Mouse (Mus musculus): ENCODE measurements around the gene Rarg. TPM values are rescaled to one million over a fixed set of nuclear protein-coding genes. Genes with fewer than 3 reads are reported as not detected.

The Rarg gene
- polyA plus RNA-seq, 1 experiment from 2014 or later, result 27.2 TPM

DNA sequence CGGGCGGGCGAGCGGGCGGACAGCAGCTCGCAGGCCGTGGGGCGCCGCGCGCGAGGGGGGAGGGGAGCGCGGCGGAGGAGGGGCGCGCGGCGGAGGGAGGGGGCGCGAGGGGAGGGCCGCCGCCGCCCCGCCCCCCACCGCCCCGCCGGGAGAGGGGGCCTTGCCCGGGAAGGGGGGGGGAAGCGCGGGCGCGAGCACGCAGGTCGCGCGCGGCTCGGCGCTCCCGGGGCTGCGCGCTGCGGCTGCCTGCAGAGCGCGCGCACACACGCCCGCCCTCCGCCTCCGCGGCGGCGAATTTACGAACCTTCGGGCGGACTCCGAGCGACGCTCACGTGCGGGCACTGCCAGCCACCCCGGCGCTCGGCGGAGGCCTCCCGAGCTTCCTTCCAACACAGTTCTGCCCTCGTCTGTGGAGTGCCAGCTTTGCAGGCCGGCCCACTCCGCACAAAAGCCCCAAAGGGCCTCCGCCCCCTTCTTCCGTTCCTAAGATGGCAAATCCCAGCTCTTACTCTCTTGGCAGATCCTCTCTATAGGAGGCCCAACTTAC is 53.4 kb downstream of the Rarg start:
- WGBS, result 0% methylated on average over 13 of the region's 72 CpGs
- H3K9ac ChIP-seq (ENCODE audit: low read length), result peak overlapping the region; percentile 98
- ATAC-seq (ENCODE audit: low FRiP score, low TSS enrichment), result peak; percentile 44
- no peaks in the 10 kb centered on the region; the same call in 1 of the 2 replicates for H3K4me1 ChIP-seq (replicated peaks; ENCODE audit: control insufficient read depth, insufficient read depth)
- peak overlapping the region; percentile 64 for H3K4me2 ChIP-seq (replicated peaks; ENCODE audit: low read depth)
- no peaks in the 10 kb centered on the region for H3K9me3 ChIP-seq (ENCODE audit: control insufficient read depth, low read length)
- TF ChIP-seq CTCF (IDR thresholded peaks at IDR 0.05; ENCODE audit: low read depth) (peak; percentile 30), EP300 (optimal IDR thresholded peaks at IDR 0.05) (no peak)
- H3K27me3 ChIP-seq (ENCODE audit: control insufficient read depth, insufficient read depth, low read length), result no peaks in the 10 kb centered on the region
- peaks cover 15% of the 10 kb centered on the region for H3K36me3 ChIP-seq (ENCODE audit: control insufficient read depth, insufficient read depth, low read length)
- peak overlapping the region; percentile 76 for H3K4me3 ChIP-seq (ENCODE audit: low read depth, low read length)
- DNase-seq (ENCODE audit: low spot score), result peak; percentile 77
- H3K27ac ChIP-seq (replicated peaks), result peak overlapping the region; percentile 100

DNA sequence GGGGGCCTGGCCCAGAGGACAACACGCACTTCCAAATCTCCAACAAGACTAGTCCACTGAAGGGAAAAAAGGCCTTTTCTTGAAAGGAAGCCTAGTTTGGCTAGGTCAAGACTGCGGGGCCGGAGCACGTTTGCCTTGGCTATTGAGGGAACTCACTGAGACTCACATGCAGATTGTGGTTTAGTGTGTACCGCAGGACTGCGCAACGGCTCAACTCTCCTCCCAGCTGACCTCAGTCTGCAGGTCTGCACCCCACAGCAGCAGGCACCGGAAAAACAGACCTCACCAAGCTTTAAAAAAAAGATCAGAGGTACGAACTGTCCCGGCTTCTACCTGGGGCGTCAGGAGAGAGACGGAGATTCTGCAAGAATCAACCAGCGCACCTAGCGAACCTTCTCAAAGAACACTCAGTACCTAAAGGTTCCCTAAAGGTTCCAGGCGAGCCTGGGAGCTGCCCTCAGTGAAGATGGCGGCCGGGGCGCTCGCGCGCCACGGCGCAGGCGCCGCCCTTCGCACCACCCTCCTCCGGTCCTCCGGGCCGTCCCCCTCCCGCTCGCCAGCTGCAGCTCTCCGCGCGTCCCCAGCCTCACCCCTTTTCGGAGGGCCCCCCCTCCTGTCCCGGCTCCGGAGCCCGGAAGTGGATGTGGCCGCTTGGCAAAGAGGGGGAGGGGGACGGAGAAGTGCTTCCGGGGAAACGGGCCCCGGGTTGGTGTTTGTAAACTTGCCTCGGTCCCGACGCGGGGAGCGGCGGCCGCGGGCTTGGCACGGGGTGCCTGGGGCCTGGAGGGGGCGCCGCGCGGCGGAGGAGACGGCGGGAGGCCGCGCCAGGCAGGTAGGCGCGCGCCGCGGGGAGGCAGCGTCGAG is 54.1 kb downstream of the Rarg start, which contains the start of gene Zfp740:
Zfp740 (plus strand) TSS at position 279 of the 864 bp plus-strand sequence.
- ATAC-seq (ENCODE audit: low FRiP score, low TSS enrichment) (peak; percentile 98), DNase-seq (ENCODE audit: low spot score) (peak; percentile 99)
- Histone ChIP-seq H3K4me2 (replicated peaks; ENCODE audit: low read depth) (peak within 1 kb of the TSS; percentile 64), H3K27me3 (ENCODE audit: control insufficient read depth, insufficient read depth, low read length) (no peaks in the 10 kb centered on the region), H3K9me3 (ENCODE audit: control insufficient read depth, low read length) (no peaks in the 10 kb centered on the region), H3K36me3 (ENCODE audit: control insufficient read depth, insufficient read depth, low read length) (peaks cover 10% of the 10 kb centered on the region), H3K4me3 (ENCODE audit: low read depth, low read length) (peak within 1 kb of the TSS; percentile 76), H3K4me1 (replicated peaks; ENCODE audit: control insufficient read depth, insufficient read depth) (no peaks in the 10 kb centered on the region; the same call in 1 of the 2 replicates), H3K27ac (replicated peaks) (peak within 1 kb of the TSS; percentile 100), H3K9ac (ENCODE audit: low read length) (peak within 1 kb of the TSS; percentile 98)
- under 1% methylated on average over 58 of the region's 68 CpGs for WGBS
- TF ChIP-seq CTCF (IDR thresholded peaks at IDR 0.05; ENCODE audit: low read depth), result 0 out of 2 replicates have a peak, but pooled peaks have one; percentile 8
- no peak for TF ChIP-seq EP300 (optimal IDR thresholded peaks at IDR 0.05)

DNA sequence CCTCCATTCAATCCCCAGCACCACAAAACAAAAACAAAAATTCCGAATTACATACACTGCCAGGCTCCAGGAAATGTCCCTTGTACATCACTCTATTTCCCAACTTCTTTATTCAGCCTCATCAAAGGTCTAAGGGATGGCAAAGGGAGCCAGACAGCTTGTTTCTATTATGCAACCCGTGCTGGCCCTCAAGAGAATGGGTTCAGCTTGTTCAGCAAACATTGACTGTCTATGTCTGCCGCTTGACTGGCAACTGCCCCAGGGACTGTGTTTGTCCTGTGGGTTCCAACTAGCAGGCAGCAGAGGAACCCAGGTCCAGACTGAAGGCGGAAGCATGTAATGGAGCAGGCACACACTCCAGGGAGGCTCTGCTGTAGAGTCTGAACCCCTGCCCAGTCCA is 58.5 kb downstream of the Rarg start:
- H3K9ac ChIP-seq (ENCODE audit: low read length), result no peak overlapping the region
- no peak for TF ChIP-seq CTCF (IDR thresholded peaks at IDR 0.05; ENCODE audit: low read depth)
- TF ChIP-seq EP300 (optimal IDR thresholded peaks at IDR 0.05), result no peak
- no peak for DNase-seq (ENCODE audit: low spot score)
- no peaks in the 10 kb centered on the region for H3K4me1 ChIP-seq (replicated peaks; ENCODE audit: control insufficient read depth, insufficient read depth)
- H3K27me3 ChIP-seq (ENCODE audit: control insufficient read depth, insufficient read depth, low read length), result no peaks in the 10 kb centered on the region
- WGBS, result 62% methylated on average over 4 of the region's 4 CpGs
- no peak overlapping the region for H3K27ac ChIP-seq (replicated peaks)
- H3K4me2 ChIP-seq (replicated peaks; ENCODE audit: low read depth), result no peak overlapping the region
- H3K9me3 ChIP-seq (ENCODE audit: control insufficient read depth, low read length), result no peaks in the 10 kb centered on the region
- ATAC-seq (ENCODE audit: low FRiP score, low TSS enrichment), result no peak
- no peaks in the 10 kb centered on the region for H3K36me3 ChIP-seq (ENCODE audit: control insufficient read depth, insufficient read depth, low read length)
- H3K4me3 ChIP-seq (ENCODE audit: low read depth, low read length), result no peak overlapping the region

DNA sequence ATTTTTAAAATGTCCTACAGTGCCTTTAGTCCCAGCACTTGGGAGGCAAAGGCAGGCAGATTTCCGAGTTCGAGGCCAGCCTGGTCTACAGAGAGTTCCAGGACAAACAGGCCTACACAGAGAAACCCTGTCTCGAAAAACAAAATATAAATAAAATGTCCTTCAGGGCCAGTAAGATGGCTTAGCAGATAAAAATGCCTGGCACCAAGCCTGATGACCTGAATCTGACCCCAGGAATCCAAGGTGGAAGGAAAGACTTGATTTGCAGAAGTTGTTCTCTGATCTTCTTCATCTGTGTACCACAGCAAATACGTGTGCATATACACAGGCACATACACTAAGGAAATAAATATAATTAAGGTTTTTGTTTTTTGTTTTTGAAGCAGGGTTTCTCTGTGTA is 61.9 kb downstream of the Rarg start:
- no peaks in the 10 kb centered on the region for H3K9me3 ChIP-seq (ENCODE audit: control insufficient read depth, low read length)
- H3K4me1 ChIP-seq (replicated peaks; ENCODE audit: control insufficient read depth, insufficient read depth), result no peaks in the 10 kb centered on the region
- no peaks in the 10 kb centered on the region for H3K36me3 ChIP-seq (ENCODE audit: control insufficient read depth, insufficient read depth, low read length)
- no peak for ATAC-seq (ENCODE audit: low FRiP score, low TSS enrichment)
- no peak for TF ChIP-seq CTCF (IDR thresholded peaks at IDR 0.05; ENCODE audit: low read depth)
- 74% methylated on average over 4 of the region's 4 CpGs for WGBS
- H3K9ac ChIP-seq (ENCODE audit: low read length), result no peak overlapping the region
- DNase-seq (ENCODE audit: low spot score), result no peak
- H3K27ac ChIP-seq (replicated peaks), result no peak overlapping the region
- no peaks in the 10 kb centered on the region for H3K27me3 ChIP-seq (ENCODE audit: control insufficient read depth, insufficient read depth, low read length)
- no peak overlapping the region for H3K4me3 ChIP-seq (ENCODE audit: low read depth, low read length)
- H3K4me2 ChIP-seq (replicated peaks; ENCODE audit: low read depth), result no peak overlapping the region

DNA sequence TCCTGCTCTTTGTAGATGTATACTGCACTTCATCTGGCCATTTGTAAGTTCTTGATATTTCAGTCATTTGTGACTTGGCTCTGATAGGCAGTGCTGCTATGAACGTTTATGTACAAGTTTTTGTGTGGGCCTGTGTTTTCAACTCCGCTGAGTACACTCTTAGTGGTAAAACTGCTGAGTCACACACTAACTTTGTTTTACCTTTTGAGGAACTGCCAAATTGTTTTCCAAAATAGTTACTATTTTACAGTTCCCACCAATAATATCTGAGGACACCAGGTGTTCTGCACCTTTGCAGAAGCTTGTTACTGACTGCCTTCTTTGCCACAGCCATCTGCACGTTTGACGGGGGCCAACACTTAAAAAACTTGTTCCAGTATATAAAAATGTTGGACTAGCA is 62.9 kb downstream of the Rarg start:
- TF ChIP-seq EP300 (optimal IDR thresholded peaks at IDR 0.05), result no peak
- no peak for TF ChIP-seq CTCF (IDR thresholded peaks at IDR 0.05; ENCODE audit: low read depth)
- Histone ChIP-seq H3K4me2 (replicated peaks; ENCODE audit: low read depth) (no peak overlapping the region), H3K9me3 (ENCODE audit: control insufficient read depth, low read length) (no peaks in the 10 kb centered on the region), H3K4me3 (ENCODE audit: low read depth, low read length) (no peak overlapping the region), H3K36me3 (ENCODE audit: control insufficient read depth, insufficient read depth, low read length) (no peaks in the 10 kb centered on the region), H3K27ac (replicated peaks) (no peak overlapping the region), H3K9ac (ENCODE audit: low read length) (no peak overlapping the region), H3K27me3 (ENCODE audit: control insufficient read depth, insufficient read depth, low read length) (no peaks in the 10 kb centered on the region), H3K4me1 (replicated peaks; ENCODE audit: control insufficient read depth, insufficient read depth) (no peaks in the 10 kb centered on the region)
- ATAC-seq (ENCODE audit: low FRiP score, low TSS enrichment) (no peak), DNase-seq (ENCODE audit: low spot score) (no peak)
- 61% methylated on average over 4 of the region's 4 CpGs for WGBS

DNA sequence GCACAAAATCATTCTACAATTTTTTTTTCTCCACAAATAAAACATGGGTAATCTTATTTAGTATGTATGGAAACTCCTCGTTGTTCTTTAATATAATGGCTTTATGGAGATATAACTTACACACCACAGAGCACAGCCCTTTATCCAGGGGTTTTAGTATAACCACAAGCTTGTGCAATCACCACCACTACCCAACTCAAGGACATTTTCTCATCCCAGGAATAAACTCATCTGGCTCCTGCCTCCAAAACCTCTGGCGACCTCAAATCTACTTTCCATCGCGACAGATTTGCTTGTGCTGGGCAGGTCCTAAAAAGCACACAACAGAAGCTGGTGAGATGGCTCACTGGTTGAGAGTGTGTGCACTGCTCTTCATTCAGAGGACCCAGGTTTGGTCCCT is 63.7 kb downstream of the Rarg start:
- no peaks in the 10 kb centered on the region for H3K9me3 ChIP-seq (ENCODE audit: control insufficient read depth, low read length)
- H3K4me3 ChIP-seq (ENCODE audit: low read depth, low read length), result no peak overlapping the region
- no peak overlapping the region for H3K27ac ChIP-seq (replicated peaks)
- WGBS, result 77% methylated on average over 4 of the region's 4 CpGs
- no peak for TF ChIP-seq EP300 (optimal IDR thresholded peaks at IDR 0.05)
- no peak for TF ChIP-seq CTCF (IDR thresholded peaks at IDR 0.05; ENCODE audit: low read depth)
- H3K4me2 ChIP-seq (replicated peaks; ENCODE audit: low read depth), result no peak overlapping the region
- no peaks in the 10 kb centered on the region for H3K4me1 ChIP-seq (replicated peaks; ENCODE audit: control insufficient read depth, insufficient read depth)
- H3K9ac ChIP-seq (ENCODE audit: low read length), result no peak overlapping the region
- no peaks in the 10 kb centered on the region for H3K27me3 ChIP-seq (ENCODE audit: control insufficient read depth, insufficient read depth, low read length)
- no peak for ATAC-seq (ENCODE audit: low FRiP score, low TSS enrichment)
- no peaks in the 10 kb centered on the region for H3K36me3 ChIP-seq (ENCODE audit: control insufficient read depth, insufficient read depth, low read length)
- DNase-seq (ENCODE audit: low spot score), result no peak
